Comparison of ENCODE assay signal across 29 mouse cellular contexts in the genomic region with DNA sequence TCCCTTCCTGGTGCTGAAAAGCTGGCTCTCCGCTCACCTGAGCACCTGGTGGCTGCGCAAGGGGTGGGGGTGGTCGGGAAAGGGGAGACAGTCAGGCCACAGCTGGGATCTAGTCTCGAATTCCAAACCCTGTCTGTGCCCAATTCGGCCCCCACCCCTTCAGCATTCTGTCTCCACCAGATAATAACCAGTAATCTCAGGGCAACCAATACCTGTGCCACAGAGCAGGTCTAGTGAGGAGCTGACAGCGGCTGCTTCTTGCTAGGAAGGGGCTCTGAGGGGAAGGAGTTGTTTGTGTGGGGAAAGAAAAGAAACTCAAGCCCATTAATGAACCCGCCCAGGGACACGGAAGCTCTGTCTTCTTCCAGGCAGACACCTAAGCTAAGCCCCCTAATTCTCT. TPM values are rescaled to one million over a fixed set of nuclear protein-coding genes. Genes with fewer than 3 reads are reported as not detected.
"Had no signal": no experiment of that assay in that cellular context is flagged by ENCODE, and none has a peak within 500 bp of the region (broad histone marks: within the 10 kb centered on the region; RNA-seq: fewer than 3 reads in every experiment).

No protein-coding gene starts in this region.

- H3K4me1 ChIP-seq: limb, embryonic 15.5 days had no signal

- H3K36me3 ChIP-seq: heart, embryonic 13.5 days; heart, embryonic 15.5 days; hindbrain, embryonic 13.5 days; hindbrain, embryonic 15.5 days; kidney, embryonic 15.5 days; limb, embryonic 13.5 days; limb, embryonic 15.5 days; liver, embryonic 12.5 days had no signal

- H3K4me2 ChIP-seq: heart, embryonic 11.5 days; heart, embryonic 13.5 days; heart, embryonic 15.5 days; hindbrain, embryonic 13.5 days; hindbrain, embryonic 15.5 days; kidney, embryonic 15.5 days; limb, embryonic 13.5 days; limb, embryonic 15.5 days; liver, embryonic 12.5 days had no signal

- H3K27ac ChIP-seq: heart, adult 2 months; heart, embryonic 13.5 days; heart, embryonic 15.5 days; hindbrain, embryonic 13.5 days; hindbrain, embryonic 15.5 days; hindbrain, postnatal 0 days; kidney, embryonic 15.5 days; left cerebral cortex, adult 2 months; limb, embryonic 13.5 days; limb, embryonic 15.5 days; liver, embryonic 12.5 days; liver, embryonic 14.5 days had no signal

- DNase-seq: gastrocnemius, postnatal 14 days; gastrocnemius, postnatal 36 days; heart, adult 11 months; heart, adult 2 months; heart, postnatal 14 days; heart, postnatal 36 days; kidney, adult 11 months; kidney, adult 2 months; kidney, adult 9 months; kidney, postnatal 10 days; kidney, postnatal 36 days; layer of hippocampus, adult 9-11 months; layer of hippocampus, postnatal 36 days; left cerebral cortex, postnatal 4 days had no signal

- H3K4me3 ChIP-seq: heart, adult 2 months; heart, embryonic 13.5 days; heart, embryonic 15.5 days; hindbrain, embryonic 13.5 days; hindbrain, embryonic 15.5 days; kidney, embryonic 15.5 days; left cerebral cortex, adult 2 months; limb, embryonic 13.5 days; limb, embryonic 15.5 days; liver, embryonic 12.5 days had no signal

- H3K9ac ChIP-seq: heart, embryonic 13.5 days; heart, embryonic 15.5 days; hindbrain, embryonic 13.5 days; hindbrain, embryonic 15.5 days; kidney, embryonic 15.5 days; limb, embryonic 13.5 days; limb, embryonic 15.5 days; liver, embryonic 12.5 days; liver, embryonic 14.5 days had no signal

- ATAC-seq: hindbrain, postnatal 0 days; intestine, embryonic 16.5 days; liver, embryonic 12.5 days had no signal

- H3K9me3 ChIP-seq: heart, embryonic 13.5 days; heart, embryonic 15.5 days; hindbrain, embryonic 13.5 days; hindbrain, embryonic 15.5 days; kidney, embryonic 15.5 days; limb, embryonic 13.5 days; limb, embryonic 15.5 days; liver, embryonic 12.5 days had no signal

RNA-seq across cellular contexts. Expression of gene Zfp385c, which starts 41.0 kb away (rescaled TPM):
- total RNA-seq: liver, adult 2 months had no signal
- polyA plus RNA-seq: liver, adult 2 months; liver, embryonic 12.5 days; liver, embryonic 14.5 days; liver, embryonic 16.5 days had no signal
